Mouse (Mus musculus) megakaryocyte-erythroid progenitor cell, adult 5-6 weeks (primary cell): ENCODE results near the gene B9d2. TPM values are rescaled to one million over a fixed set of nuclear protein-coding genes. Genes with fewer than 3 reads are reported as not detected.
A peak's percentile ranks its signal among the peaks of the same experiment; 100 is the strongest.

ENCODE experiments used
- ATAC-seq: replicated peaks from 2 replicates; pipeline ENCODE4 v1.8.0; 2016; ENCODE audit warnings: mild to moderate bottlenecking, inconsistent platforms; ENCODE audit not compliant: severe bottlenecking, poor library complexity, low FRiP score, low TSS enrichment
- total RNA-seq, 2 experiments: library from RNA; stranded (forward) in 1 of 2; stranded (reverse) in 1 of 2; fragments of 200-1000, 215-1000 nt in 1 of 2; fragments of >200 nt in 1 of 2; fragmentation: Nextera tagmentation in 1 of 2; gene quantifications; 2 replicates each; pipeline ENCODE4 v1.2.3; 2014 to 2017

Gene B9d2
- total RNA-seq, 2 experiments from 2014 or later: 35.2 to 45.5 TPM

DNA sequence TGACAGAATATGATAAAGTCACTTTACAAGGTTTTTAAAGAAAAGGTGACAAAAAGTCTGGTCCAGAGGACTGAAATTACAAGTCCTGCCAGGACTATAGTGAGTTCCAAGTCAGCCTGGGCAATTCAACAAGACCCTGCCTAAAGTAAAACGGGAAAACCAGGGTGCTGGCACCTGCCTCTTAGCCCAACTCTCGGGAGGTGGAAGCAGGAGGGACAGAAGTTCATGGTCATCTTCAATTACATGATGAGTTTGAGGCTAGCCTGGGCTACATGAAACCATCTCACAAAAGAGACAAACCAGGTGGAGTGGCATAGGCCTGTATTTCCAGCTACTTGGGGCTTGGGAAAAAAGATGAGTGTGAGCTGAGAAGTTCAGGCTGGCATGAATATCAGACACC, 8.9 kb upstream of the B9d2 start:
- ATAC-seq: no peak

DNA sequence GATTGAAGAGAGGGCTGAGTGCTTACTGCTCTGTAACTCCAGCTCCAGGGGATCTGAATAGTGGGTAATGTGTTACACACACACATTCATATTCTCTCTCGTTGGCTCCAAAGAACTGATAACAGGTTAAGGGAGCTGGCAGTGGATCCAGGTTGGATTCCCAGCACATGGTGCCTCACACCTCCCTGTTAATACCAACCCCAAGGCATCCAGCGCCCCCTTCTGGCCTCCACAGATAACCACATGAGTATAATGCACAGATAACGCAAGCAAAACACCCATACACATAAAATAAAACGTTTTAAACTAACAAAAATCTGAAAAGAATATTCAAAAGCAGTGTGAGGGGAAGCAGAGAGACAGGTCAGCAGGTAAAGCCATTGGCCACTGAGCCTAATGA, 8.1 kb upstream of the B9d2 start:
- no peak for ATAC-seq

DNA sequence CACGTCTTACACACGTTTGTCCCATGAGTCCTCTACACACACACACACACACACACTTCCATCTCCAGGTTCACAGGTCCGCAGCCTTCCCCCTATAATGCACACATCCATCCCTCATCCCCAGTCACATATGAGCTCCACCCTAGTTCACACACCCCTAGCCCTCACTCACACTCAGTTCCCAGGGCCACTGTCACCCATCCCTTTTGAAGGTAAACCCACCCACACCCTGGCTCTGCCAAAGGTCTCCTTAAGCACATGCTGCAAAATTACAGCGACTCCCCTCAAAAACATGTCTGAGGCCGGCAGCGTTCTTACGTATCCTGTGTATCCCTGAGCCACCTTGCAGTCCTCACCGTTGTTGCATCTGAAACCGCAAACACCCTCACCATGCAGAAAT, 6.3 kb upstream of the B9d2 start:
- 0 out of 2 replicates have a peak, but pooled peaks have one; percentile 16 for ATAC-seq

DNA sequence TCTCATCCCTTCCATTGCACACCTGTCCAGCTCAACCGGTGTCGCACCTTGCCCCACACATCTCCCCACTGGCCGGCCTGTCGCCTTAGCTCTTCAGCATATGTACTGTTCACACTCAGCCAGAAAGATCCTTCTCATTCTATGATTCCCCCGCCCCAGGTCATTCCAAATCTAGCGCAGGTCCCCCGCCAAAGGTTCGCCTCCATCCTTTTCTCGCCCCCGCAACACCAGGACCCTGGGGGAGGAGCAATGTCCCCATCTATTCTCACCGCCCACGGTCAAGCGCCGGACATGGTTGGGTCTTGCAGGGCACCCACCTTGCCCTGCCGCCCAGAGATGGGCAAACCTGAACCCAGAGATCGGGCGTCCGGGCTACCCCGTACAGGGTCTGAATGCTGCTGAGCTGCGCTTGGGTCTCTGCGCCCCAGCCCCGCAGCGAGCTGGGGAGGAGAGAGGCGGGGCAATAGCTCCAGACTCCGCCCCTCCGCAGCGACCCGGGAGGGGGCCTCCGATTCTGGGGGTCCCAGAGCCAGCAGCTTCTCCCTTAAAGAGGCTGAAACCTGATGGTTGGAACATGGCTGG, 5.8 kb upstream of the B9d2 start, which contains the start of gene Tmem91:
Gene Tmem91, minus strand, starts transcription at position 448 of the 582 bp plus-strand sequence.
- ATAC-seq: peak; percentile 46; the same call in 1 of the 2 replicates

DNA sequence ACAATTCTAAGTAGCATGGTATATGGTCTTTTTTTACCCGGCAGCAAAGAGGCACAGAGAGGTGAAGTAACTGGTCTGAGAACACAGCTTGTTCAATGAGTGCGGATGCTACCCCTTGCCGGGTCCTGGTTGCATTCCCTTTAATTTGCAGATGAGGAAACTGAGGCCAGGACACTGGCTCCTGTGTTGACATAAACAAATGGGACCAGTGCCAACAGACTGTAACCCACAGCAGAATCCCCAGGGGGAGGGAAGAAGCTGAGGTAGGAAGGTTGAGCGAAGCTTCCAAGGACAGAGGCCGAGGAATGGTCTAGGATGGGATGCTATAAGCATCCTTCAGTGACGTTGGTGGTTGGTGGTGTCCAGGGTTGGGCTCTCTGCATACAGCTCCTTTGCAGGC, 5.2 kb upstream of the B9d2 start:
- no peak for ATAC-seq

DNA sequence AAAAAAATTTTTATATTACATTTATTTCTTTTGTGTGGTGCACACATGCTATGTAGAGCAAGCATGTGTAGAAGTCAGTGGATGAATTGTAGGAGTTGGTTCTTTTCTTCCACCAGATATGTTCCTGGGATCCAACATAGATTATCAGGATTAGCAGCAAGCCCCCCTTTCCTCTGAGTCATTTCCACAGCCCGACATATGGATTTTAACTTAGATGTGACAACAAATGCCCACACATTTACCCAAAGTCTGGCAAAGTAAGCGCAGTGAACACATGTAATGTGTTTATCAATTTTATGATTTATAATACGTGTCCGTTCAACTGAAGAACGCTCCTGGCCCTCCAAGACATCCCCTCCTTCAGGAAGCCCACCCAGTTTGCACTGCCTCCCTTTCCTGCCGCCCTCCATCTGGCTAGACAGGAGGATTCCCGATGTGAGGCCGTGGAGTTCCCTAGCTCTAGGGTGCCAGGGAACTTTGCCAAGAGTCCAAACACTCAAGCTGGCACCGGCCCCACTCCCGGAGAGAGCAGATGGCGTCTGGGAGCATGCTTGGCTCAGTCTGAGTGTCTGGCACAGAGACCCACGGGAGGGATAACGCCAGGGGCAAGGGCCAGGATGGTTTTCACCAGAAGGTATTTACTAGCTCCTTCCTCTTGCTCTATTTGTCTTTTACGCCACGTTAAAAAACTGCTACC, 4.3 kb upstream of the B9d2 start:
- ATAC-seq: no peak

DNA sequence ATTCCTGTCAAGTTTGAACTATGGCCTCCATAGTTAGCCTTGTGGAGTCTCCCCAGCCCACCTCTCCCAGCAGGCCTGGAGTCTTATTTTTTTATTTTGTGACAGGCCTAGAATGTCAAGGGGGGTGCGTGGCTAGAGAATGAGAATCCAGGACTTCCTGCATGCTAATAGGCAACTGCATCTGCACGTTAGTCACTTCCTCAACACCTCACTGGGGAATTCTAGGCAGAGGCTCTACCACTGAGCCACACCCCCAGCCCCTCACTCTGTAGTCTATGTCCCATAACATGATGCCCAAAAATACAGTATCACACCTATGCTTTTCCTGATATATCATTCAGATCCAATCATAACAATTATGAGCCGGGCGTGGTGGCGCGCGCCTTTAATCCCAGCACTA, 3.6 kb upstream of the B9d2 start:
- ATAC-seq: no peak

DNA sequence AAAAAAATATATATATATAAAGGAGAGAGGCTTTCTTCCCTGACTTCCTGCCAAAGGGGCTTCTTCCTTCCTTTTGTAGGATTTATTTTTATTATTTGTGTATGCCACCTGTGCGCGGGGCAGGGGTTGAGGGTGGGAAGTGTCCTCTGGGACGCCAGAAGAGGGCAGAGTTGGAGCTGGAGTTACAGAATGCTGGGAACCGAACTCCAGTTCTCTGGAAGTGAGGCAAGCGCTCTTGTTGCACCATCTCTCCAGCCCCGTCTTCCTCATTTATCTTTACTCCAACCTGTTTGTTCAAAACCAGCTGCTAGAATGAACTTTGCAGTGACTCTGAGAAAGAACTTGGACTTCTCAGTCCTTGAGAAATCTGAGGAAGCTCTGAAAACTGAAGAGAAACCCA, 609 bp upstream of the B9d2 start:
- ATAC-seq: no peak

DNA sequence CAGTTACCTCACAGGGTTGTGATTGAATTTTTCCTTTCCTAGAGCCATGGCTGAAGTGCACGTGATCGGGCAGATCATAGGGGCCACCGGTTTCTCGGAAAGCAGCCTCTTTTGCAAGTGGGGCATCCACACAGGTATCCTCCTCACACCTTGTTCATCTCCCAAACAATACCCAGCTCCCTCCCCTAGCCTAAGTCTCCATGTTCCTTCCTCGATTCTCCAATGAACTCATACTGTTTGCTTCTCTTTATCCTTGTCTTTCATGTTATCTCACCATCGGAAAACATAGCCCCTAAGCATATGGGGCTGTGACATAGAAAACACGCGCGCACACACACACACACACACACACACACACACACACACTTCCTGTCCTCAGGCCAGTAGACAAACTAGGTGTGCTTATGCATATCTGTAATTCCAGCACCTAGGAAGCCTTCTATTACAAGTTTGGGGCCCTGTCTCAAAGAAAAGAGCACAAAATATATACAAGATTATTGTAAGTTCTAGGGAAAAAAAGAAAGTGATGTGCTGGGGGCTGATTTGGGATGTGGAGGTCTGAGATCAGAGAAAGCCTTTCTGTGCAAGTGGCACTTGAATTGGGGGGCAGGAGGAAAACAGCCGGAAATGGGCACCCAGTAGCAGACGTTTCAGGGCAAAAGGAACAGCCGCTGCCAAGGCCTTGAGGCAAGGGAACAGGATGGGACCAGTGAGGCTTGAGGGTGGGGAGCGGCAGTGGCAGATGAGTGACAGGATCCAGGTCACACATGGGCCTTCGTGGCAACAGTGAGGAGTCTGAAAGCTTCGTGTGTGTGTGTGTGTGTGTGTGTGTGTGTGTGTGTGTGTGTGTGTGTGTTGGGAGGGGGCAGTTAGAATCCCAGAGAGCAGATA, 1.0 kb downstream of the B9d2 start:
- ATAC-seq: no peak

DNA sequence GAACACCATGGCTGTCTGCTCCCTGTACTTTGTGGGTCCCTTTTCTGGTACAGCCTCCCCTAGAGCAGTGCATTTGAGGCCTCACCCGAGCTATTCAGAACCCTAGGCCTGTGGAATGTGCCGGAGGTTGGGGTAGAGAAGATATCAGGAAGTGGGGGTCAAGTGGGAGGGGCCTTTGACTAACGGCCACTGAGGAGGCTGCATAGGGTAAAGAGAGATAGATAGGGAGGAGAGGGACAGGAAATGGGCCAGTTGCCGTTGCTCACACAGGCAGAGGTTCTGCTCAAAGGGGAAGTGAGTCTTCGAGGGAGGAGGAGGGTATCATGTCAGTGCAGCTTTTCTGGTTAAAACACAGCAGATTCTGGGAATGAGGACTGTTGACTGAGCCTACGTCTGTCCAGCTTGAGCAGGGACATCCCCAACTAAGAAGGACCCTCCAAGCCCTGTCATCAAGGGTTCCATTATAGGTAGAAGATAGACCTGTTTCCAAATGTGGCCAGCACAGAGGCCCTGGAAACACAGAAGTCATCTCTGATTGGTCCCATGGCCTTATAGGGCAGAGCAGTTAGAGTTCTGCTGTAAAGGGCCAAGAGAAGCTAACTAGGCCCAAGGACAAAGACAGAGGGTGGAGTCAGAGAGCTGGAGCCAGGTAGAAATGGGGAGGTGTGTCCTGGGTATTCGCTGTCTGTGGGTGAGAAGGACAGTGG, 3.0 kb downstream of the B9d2 start:
- ATAC-seq: peak; percentile 21

DNA sequence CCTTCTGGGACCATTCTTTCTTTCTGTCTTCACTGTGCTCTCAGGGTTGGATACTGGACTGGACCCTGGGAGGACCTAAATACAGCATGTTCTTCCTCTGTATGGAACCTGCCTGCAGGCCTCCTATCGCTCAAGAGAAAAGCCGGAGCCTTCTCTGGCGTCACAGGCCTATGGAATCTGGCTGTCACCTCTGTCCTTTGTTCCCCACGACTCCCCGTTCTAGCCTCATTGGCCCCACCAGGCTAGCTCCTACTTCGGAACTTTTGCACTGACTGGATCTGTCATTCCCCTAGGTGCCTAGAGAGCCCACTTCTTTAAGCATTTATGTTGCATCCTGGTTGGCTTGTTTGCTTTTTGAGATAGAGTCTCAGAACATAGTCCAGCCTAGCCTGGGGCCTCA, 4.1 kb downstream of the B9d2 start:
- no peak for ATAC-seq

DNA sequence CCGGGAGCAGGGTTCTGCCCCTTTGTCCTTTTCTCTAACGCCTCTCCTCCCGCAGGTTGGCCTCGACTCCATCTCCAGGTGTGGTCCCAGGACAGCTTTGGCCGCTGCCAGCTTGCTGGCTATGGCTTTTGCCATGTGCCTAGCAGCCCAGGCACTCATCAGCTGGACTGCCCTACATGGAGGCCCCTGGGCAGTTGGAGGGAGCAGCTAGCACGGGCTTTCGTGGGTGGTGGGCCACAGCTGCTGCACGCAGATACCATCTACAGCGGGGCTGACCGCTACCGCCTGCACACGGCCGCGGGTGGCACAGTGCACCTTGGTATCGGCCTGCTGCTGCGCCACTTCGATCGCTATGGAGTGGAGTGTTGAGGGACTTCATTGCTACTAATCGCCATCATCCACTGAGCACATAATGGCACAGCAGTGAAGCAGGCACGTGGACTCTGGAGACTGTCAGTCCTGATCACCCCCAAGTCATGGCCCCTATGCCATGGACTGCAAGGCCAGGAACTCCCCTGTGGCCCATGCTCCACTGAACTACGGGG, 5.4 kb downstream of the B9d2 start:
- ATAC-seq: no peak

DNA sequence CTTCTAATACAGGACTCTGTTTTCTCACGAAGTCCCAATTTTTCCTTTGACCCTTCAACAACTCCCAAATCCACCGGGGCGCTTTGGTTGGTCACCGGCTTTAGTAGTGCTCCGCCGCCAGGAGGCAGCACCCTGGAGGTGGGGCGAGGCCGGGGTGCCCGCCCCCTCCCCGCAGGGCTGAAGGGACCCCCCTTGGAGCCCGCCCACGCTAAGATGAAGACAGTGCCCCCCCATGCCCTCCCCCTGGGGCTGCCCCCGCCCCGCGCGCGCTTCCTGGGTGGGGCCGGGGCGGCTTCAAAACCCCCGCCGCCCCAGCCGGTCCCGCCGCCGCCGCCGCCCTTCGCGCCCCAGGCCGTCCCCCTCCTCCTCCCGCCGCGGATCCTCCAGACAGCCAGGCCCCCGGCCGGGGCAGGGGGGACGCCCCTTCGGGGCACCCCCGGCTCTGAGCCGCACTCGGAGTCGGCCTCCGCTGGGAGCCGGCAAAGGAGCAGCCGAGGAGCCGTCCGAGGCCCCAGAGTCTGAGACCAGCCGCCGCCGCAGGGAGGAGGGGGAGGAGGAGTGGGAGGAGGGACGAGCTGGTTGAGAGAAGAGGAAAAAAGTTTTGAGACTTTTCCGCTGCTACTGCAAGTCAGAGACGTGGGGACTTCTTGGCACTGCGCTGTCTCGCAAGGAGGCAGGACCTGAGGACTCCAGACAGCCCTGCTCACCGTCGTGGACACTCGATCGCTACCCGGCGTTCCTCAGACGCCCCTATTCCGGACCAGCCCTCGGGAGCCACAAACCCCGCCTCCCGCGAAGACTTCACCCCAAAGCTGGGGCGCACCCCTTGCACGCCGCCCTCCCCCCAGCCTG, 6.3 kb downstream of the B9d2 start, which contains the start of gene Tgfb1:
Gene Tgfb1, plus strand, starts transcription at position 323 of the 852 bp plus-strand sequence.
- ATAC-seq: peak; percentile 23

DNA sequence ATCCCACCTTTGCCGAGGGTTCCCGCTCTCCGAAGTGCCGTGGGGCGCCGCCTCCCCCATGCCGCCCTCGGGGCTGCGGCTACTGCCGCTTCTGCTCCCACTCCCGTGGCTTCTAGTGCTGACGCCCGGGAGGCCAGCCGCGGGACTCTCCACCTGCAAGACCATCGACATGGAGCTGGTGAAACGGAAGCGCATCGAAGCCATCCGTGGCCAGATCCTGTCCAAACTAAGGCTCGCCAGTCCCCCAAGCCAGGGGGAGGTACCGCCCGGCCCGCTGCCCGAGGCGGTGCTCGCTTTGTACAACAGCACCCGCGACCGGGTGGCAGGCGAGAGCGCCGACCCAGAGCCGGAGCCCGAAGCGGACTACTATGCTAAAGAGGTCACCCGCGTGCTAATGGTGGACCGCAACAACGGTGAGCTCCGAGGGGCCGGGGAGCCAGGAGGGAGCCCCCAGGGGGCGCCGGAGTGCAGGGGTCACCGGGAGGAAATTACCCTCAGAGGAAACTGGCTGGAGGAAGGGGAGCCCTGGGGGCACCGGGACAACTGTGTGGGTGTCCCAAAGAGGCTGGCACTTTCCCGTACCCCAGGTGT, 7.3 kb downstream of the B9d2 start:
- no peak for ATAC-seq

DNA sequence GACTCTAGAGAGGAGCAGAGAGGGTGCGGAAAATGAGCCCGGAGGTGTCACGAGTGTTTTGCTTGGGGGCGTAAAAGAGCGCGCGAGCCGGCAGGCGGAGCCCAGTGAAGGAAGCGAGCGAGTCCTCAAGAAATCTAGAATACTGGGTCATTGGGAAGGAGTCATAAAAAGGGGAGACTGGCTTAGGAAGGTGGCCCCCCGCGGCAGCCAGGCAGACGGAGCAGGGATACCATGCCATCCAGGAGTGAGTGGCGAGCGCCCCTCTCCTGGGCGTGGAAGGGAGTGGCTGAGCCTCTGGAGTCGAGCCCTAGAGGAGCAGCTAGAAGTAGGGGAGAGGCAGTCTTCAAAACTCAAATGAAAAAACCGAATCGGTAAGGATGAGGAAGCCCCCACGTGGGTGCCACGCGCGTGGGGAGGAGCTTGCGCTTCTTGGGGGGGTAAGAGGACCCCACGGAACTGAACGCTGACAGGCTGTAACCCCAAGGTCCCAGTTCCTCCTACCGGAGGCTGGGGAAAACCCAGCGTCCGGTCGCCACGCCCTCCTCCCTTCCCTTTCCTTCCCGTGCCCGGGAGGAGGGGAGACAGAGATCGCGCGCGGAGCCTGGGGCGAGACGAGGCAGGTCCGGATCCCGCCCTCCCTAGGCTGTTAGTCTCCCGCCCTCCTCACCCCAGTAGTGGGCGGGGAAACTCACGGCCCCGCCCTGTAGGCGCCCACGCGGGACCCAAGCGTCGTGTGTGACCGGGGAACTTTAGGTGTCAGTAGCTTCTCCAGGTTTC, 8.4 kb downstream of the B9d2 start:
- ATAC-seq: peak; percentile 71

DNA sequence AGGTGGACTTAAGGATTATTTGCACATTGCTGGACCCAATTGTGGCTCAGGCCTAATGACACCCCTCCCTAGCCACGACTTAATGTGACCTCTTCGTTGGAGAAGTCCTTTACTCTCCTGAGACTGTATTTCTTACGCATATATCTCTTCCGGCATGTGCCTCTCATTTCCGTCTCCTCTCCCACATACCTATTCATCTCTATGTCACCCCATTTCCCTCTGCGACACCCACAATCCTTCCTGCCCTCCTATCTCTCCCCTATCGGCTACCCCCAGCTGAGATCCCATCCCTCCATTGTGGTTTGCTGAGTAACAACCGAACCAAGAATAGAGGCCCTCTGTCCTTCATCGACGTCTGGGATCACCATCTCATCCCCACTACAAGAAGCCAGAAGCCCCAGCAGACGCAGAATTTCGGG, 9.0 kb downstream of the B9d2 start:
- ATAC-seq: peak; percentile 34

DNA sequence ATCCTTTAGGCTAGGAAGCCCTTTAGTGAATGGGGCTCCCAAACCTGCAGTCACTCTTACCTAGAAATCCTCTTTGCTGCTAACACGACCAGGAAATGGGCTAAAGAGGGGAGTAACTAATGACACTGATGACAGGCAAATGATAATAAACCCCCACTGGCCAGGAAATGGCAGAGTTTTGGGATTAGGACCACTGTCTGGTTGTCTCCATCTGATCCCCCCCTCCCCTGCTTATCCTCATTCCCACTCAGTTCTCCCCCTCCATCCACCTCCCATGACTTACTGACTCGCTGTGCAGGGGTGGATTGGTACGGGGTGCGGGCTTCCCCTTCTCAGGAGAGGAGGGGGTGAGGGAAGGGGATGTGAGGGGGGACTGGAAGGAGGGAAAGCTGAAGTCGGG, 9.5 kb downstream of the B9d2 start:
- no peak for ATAC-seq
